Mouse (Mus musculus) bone marrow, adult 2 months (tissue): ENCODE measurements around the gene Malrd1. TPM values are rescaled to one million over a fixed set of nuclear protein-coding genes. Genes with fewer than 3 reads are reported as not detected.

Experiments used
- H3K27ac ChIP-seq: fragments of 200-500 bp; 2 replicates; pipeline ENCODE4 v1.5.1; 2012; ENCODE audit warnings: low read depth, mild to moderate bottlenecking, control low read depth, inconsistent platforms, low read length; ENCODE audit not compliant: control insufficient read depth, poor library complexity, insufficient read depth
- H3K4me1 ChIP-seq: fragments of 200-500 bp; 2 replicates; pipeline ENCODE4 v1.6.1; 2011; ENCODE audit warnings: low read length; ENCODE audit not compliant: control insufficient read depth, insufficient read depth
- H3K4me3 ChIP-seq: fragments of 200-500 bp; replicated peaks from 2 replicates; pipeline ENCODE3; 2011; ENCODE audit warnings: mild to moderate bottlenecking, low read depth, low read length, control low read depth; ENCODE audit not compliant: control insufficient read depth
- CTCF ChIP-seq: fragments of 200-500 bp; IDR thresholded peaks from 2 replicates; pipeline ENCODE4 v1.5.1; 2011; ENCODE audit warnings: low read length, control low read depth; ENCODE audit not compliant: control insufficient read depth, insufficient read depth
- POLR2A ChIP-seq: fragments of 200-500 bp; IDR thresholded peaks from 2 replicates; pipeline ENCODE4 v1.6.1; 2011; ENCODE audit warnings: low read depth, mild to moderate bottlenecking, control low read depth, low read length, borderline replicate concordance; ENCODE audit not compliant: control insufficient read depth
- WGBS: fragments of 180-500 bp; shearing (Covaris S2); methylation state at CpG from one replicate; pipeline ENCODE4 v1.1.7; 2018; 5-methylcytosine and 5-hydroxymethylcytosine counted together
- polyA plus RNA-seq: library from polyadenylated mRNA; stranded (reverse); fragments of >200 nt; gene quantifications from 2 replicates; pipeline ENCODE4 v1.2.4, GENCODE M21; 2011; ENCODE audit warnings: low replicate concordance; ENCODE audit not compliant: missing spikeins, insufficient read depth, insufficient read length

Gene Malrd1
- polyA plus RNA-seq, 1 experiment = not detected

DNA sequence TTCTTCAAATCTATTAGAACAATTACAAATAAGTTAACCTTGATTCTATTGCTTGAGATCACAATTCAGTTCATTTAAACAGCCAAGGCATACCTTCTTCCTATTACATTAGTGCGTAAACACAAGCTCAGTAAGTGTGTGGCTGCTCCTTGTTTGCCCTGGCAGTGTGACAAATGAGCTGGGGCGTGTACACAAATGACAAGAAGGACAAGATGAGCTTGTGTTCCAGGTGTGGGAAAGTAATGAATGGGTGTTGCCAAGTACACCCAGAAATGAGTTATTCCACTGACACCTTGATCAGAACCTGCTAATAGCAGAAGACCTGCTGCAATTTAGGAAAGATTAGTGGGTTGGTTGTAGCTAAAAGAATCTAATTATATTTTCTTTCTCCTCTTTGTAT is 683.7 kb downstream of the Malrd1 start:
- H3K4me3 ChIP-seq = no peak overlapping the region
- no peak for TF ChIP-seq CTCF
- no peak for TF ChIP-seq POLR2A
- WGBS = 72% methylated on average over 2 of the region's 2 CpGs
- no peaks in the 10 kb centered on the region for H3K4me1 ChIP-seq
- H3K27ac ChIP-seq = no peak overlapping the region

DNA sequence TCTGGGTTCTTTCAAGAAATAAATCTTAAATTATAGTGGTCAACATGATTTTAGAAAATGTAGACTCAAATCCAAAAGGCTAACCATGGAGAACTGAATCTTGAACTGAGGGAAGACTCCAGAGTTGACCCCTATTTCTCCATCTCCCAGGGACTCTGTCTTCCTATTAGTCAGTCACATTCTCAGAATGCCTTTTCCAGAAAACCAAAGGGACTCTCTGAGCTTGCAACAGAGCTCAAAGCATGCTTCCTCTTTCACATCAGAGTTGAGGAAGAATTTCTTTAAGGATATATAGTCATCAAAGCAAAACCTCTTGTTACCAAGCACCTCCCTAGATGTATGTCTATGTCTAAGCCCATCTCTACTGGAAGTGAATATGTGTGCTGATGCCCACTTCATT is 686.5 kb downstream of the Malrd1 start:
- H3K4me3 ChIP-seq = no peak overlapping the region

DNA sequence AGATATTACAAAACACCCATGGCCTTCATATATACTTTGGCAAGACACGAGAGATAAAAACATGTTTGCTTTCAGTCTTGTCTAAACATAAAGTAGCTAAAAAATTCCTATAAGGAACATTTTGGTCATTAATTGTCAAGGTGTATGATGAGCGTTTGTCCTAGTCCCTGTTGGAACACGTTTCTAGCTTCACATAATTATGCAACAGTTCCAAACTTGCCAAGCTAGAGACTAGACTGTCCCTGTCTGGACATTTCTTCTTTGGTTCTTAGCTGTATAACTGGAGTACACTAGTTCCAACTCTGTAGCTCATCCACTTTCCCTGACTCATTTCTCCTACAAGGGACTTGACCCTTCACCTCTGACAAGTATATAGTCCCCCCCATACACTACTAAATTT is 687.8 kb downstream of the Malrd1 start:
- TF ChIP-seq CTCF (no peak), POLR2A (no peak)
- no peak overlapping the region for H3K27ac ChIP-seq
- 74% methylated on average over 3 of the region's 3 CpGs for WGBS
- no peak overlapping the region for H3K4me3 ChIP-seq
- H3K4me1 ChIP-seq = no peaks in the 10 kb centered on the region

More for the DNA sequence above, 686.5 kb downstream of the Malrd1 start:
- Histone ChIP-seq H3K27ac (no peak overlapping the region), H3K4me1 (no peaks in the 10 kb centered on the region)
- TF ChIP-seq POLR2A (no peak), CTCF (no peak)

DNA sequence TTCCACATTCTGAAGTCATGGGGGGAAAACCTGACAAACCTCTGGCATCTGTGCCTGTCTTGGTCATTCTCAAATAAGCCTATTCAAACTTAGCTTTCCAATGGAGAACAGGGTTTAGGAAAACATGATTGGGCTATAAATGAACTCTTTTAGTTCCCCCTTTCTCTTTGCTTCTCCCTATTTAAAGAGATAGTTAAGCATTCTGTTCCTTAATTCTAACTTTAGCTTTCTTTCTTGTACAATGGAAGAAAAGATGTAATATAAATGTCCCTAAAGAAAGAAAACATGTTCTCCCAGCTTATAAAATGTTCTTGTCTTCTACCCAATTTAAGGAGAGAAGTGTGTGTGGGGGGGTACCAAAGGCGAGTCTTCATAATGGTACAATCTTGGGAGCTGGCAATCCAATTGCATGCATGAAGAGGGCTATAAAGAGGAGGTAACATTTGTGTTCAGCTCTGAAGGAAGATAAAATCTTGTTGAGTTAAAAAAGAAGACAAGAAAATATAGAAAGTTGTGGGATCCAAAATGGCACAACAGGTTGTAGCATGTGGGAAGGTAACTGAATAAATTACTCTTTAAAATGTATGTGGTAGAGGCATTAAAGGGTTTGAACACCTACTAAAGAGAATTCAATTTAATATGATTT is 702.0 kb downstream of the Malrd1 start:
- Histone ChIP-seq H3K4me1 (no peaks in the 10 kb centered on the region), H3K27ac (no peak overlapping the region), H3K4me3 (no peak overlapping the region)
- 78% methylated on average over 1 of the region's 1 CpGs for WGBS
- no peak for TF ChIP-seq CTCF
- TF ChIP-seq POLR2A = no peak

DNA sequence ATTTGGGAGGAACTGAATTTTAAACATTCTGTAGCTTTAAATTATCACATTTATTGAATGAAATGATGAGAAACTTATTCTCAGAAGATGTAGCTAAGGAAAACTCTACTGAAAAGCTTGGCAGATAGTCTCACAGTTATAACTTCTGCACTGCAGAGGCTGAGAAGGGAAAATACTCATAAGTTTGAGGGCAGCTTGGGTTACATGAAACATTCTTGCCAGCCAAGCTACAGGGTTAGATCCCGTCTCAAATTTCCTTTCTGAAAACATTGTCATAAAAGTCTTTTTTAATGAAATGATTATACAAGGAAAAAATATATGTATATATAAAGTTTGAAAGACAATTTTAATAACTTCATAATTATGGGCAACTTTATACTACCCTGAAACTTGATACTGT is 714.6 kb downstream of the Malrd1 start:
- Histone ChIP-seq H3K4me1 (no peaks in the 10 kb centered on the region), H3K27ac (no peak overlapping the region), H3K4me3 (no peak overlapping the region)
- no peak for TF ChIP-seq POLR2A
- no peak for TF ChIP-seq CTCF
- 82% methylated on average over 1 of the region's 1 CpGs for WGBS

DNA sequence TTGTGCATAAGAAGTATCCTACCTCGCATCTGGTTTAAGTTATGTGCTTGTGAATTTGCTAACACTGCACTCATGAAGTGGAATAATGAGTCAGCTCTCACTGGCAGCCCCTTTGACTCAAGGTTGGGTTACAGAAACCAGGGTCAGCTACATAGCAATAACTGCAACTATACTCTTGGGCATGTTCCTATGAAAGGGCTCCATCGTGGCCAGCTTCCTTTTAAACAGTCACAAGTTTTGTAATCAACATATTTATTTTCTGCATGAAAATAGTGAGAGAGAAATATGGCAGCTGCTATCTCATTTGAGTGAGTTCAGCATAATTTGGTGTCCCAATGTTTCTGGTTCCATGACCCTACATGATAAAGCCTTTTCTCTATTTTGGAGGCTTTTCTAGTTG is 716.8 kb downstream of the Malrd1 start:
- Histone ChIP-seq H3K4me3 (no peak overlapping the region), H3K27ac (no peak overlapping the region), H3K4me1 (no peaks in the 10 kb centered on the region)
- no peak for TF ChIP-seq CTCF
- TF ChIP-seq POLR2A = no peak
- 68% methylated on average over 2 of the region's 2 CpGs for WGBS

DNA sequence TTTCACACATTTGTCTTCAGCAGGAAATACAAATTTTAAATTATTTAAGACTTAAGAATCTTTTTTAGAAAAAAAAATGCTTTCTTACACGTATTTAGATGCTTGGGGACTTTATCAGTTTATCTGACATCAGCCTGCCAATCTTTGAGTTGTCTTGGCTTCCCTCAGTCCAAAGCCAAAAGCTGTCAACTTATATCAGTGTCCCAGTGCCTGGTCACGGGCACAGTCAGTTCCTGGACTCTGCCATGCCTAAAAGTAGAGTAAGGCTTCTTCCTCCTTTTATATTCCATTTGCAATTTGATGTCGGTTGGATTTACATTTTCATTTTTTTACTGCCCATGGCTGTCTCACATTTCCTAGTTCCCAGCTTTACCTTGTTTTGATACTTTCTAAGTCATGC is 722.6 kb downstream of the Malrd1 start:
- Histone ChIP-seq H3K4me1 (no peaks in the 10 kb centered on the region; the same call in 1 of the 2 replicates), H3K4me3 (no peak overlapping the region), H3K27ac (no peak overlapping the region)
- TF ChIP-seq CTCF (no peak), POLR2A (no peak)
- WGBS = 50% methylated on average over 3 of the region's 3 CpGs

DNA sequence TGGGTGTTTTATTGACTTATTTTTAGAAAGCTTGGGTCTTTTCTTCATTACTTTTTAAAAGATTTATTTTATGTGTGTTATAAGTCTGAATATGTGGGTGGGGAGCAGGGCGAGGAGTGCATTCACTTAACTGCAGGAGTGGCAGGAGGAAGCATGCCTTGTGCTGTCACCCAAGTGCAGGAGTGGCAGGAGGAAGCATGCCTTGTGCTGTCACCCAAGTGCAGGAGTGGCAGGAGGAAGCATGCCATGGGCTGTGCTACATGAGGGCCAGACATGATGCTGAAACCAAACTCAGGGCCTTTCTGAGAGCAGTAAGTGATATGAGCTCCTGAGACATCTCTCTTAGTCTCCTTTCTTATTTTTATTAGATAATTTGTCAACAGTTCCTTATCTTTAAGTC is 726.0 kb downstream of the Malrd1 start:
- TF ChIP-seq CTCF (no peak), POLR2A (no peak)
- Histone ChIP-seq H3K4me1 (no peaks in the 10 kb centered on the region; the same call in 1 of the 2 replicates), H3K27ac (no peak overlapping the region), H3K4me3 (no peak overlapping the region)
- WGBS = 32% methylated on average over 1 of the region's 1 CpGs
